Comparison of ENCODE assay signal across 16 mouse cellular contexts in genomic region chr5:5359370-5359769, GRCm38 (mm10).
A peak's percentile ranks its signal among the peaks of the same experiment; 100 is the strongest.
DNase-seq lines count a peak whose midpoint lies in the region; ATAC-seq and TF ChIP-seq lines count a peak whose summit lies in the region.
"Had no signal": no experiment of that assay in that cellular context is flagged by ENCODE, and none has a peak within 500 bp of the region (broad histone marks: within the 10 kb centered on the region; RNA-seq: fewer than 3 reads in every experiment).

No protein-coding gene starts in this region.

- H3K27ac ChIP-seq in heart, adult 2 months = no peak overlapping the region
- H3K27ac ChIP-seq in liver, embryonic 14.5 days = no peak overlapping the region
- H3K27ac ChIP-seq in liver, embryonic 11.5 days (ENCODE audit: low read depth, low read length) = no peak overlapping the region
- H3K27ac ChIP-seq: hindbrain, embryonic 14.5 days; limb, embryonic 10.5 days; macrophage; midbrain, embryonic 15.5 days; neural tube, embryonic 13.5 days had no signal

- H3K9ac ChIP-seq in heart, adult 2 months (ENCODE audit: low read depth, low read length) = no peak overlapping the region
- no peak overlapping the region for H3K9ac ChIP-seq in liver, embryonic 14.5 days (replicated peaks)
- H3K9ac ChIP-seq in liver, embryonic 11.5 days (ENCODE audit: low read depth, low read length) = no peak overlapping the region
- H3K9ac ChIP-seq: hindbrain, embryonic 14.5 days; midbrain, embryonic 15.5 days; neural tube, embryonic 13.5 days had no signal

- no peaks in the 10 kb centered on the region; the same call in 1 of the 2 replicates for H3K79me2 ChIP-seq in heart, adult 2 months (replicated peaks; ENCODE audit: control insufficient read depth, insufficient read depth, low read length)

- CTCF ChIA-PET in Patski (lab: Charles Lee) = interaction anchor here (0.7 to 3.3 kb wide), 12 partner anchors 9 to 397 kb away, joined by 3 to 14 read pairs (median 4); no protein-coding TSS in a partner anchor

- no peak for TF ChIP-seq EP300 in heart, adult 2 months (IDR thresholded peaks at IDR 0.05; ENCODE audit: insufficient read depth, low read depth, low read length)
- TF ChIP-seq EP300 in liver, embryonic 14.5 days (IDR thresholded peaks at IDR 0.05; ENCODE audit: low read depth) = no peak

- H3K4me2 ChIP-seq in liver, embryonic 14.5 days (ENCODE audit: low read depth) = no peak overlapping the region
- H3K4me2 ChIP-seq in liver, embryonic 11.5 days = no peak overlapping the region
- H3K4me2 ChIP-seq: hindbrain, embryonic 14.5 days; midbrain, embryonic 15.5 days; neural tube, embryonic 13.5 days had no signal

- no peaks in the 10 kb centered on the region; the same call in 1 of the 2 replicates for H3K36me3 ChIP-seq in heart, adult 2 months (ENCODE audit: control insufficient read depth, insufficient read depth, low read length)
- H3K36me3 ChIP-seq in liver, embryonic 14.5 days (replicated peaks; ENCODE audit: control insufficient read depth, insufficient read depth, low read depth) = no peaks in the 10 kb centered on the region
- H3K36me3 ChIP-seq in liver, embryonic 11.5 days (ENCODE audit: control insufficient read depth, insufficient read depth, low read length) = no peaks in the 10 kb centered on the region
- H3K36me3 ChIP-seq: midbrain, embryonic 15.5 days; neural tube, embryonic 13.5 days had no signal

- H3K9me3 ChIP-seq in liver, embryonic 14.5 days (ENCODE audit: control insufficient read depth, low read length) = no peaks in the 10 kb centered on the region
- H3K9me3 ChIP-seq in liver, embryonic 11.5 days (ENCODE audit: control insufficient read depth, low read length) = no peaks in the 10 kb centered on the region
- H3K9me3 ChIP-seq: midbrain, embryonic 15.5 days; neural tube, embryonic 13.5 days had no signal

- H3K4me3 ChIP-seq in heart, adult 2 months = no peak overlapping the region
- H3K4me3 ChIP-seq in liver, embryonic 14.5 days (ENCODE audit: insufficient read depth in 1 of 2, low read depth in 2 of 2, low read length in 2 of 2) = no peak overlapping the region
- no peak overlapping the region for H3K4me3 ChIP-seq in liver, embryonic 11.5 days (ENCODE audit: low read depth, low read length)
- H3K4me3 ChIP-seq: limb, embryonic 10.5 days; midbrain, embryonic 15.5 days; neural tube, embryonic 13.5 days had no signal

- peak; percentile 54 for TF ChIP-seq CTCF in heart, adult 2 months (IDR thresholded peaks at IDR 0.05)
- peak; percentile 46 for TF ChIP-seq CTCF in liver, embryonic 14.5 days (IDR thresholded peaks at IDR 0.05; ENCODE audit: low read depth)
- TF ChIP-seq CTCF in Patski (IDR thresholded peaks at IDR 0.05) = peak; percentile 76

- H3K4me1 ChIP-seq in heart, adult 2 months (ENCODE audit: control insufficient read depth, insufficient read depth, low read length) = peaks cover 2% of the 10 kb centered on the region
- no peaks in the 10 kb centered on the region for H3K4me1 ChIP-seq in liver, embryonic 14.5 days (replicated peaks; ENCODE audit: control insufficient read depth in 2 of 2, insufficient read depth in 2 of 2, low read length in 1 of 2)
- H3K4me1 ChIP-seq in liver, embryonic 11.5 days (replicated peaks; ENCODE audit: control insufficient read depth, insufficient read depth, low read length) = no peaks in the 10 kb centered on the region; the same call in 1 of the 2 replicates

- no peak for DNase-seq in heart, adult 2 months
- DNase-seq in heart, postnatal 36 days = no peak
- DNase-seq in liver, embryonic 14.5 days (ENCODE audit: low read depth in 3 of 3, low spot score in 3 of 3) = no peak
- no peak for DNase-seq in liver, embryonic 11.5 days (ENCODE audit: low spot score)
- DNase-seq in 3T3-L1 (ENCODE audit: low read depth, low spot score) (peak; percentile 56), Patski (ENCODE audit: low read depth, low spot score) (no peak)
- DNase-seq in cerebellum, postnatal 36 days = no peak
- DNase-seq: B cell, adult 2 months; cerebellum, adult 18-20 months; thymus, postnatal 36 days had no signal

- in situ Hi-C loops in Patski (cut with MboI; ENCODE audit: low pct_unique_long_range_greater_than_20kb) = no loop called here

- no peak for TF ChIP-seq POLR2A in heart, adult 2 months (IDR thresholded peaks at IDR 0.05; ENCODE audit: insufficient read depth, low read depth, low read length)

- POLR2A ChIA-PET in Patski (lab: Charles Lee) = interaction anchor here (0.6 to 1.5 kb wide), 2 partner anchors 18 to 20 kb away, joined by 3 to 5 read pairs; no protein-coding TSS in a partner anchor

- intact Hi-C loops in heart, adult 2 months (cut with DNase I) = no loop called here
- intact Hi-C loops in heart, postnatal 36 days (cut with DNase I) = no loop called here

- no peaks in the 10 kb centered on the region for H3K27me3 ChIP-seq in heart, adult 2 months (ENCODE audit: control insufficient read depth, insufficient read depth, low read length)
- no peaks in the 10 kb centered on the region for H3K27me3 ChIP-seq in liver, embryonic 14.5 days (ENCODE audit: control insufficient read depth, insufficient read depth, low read length)
- H3K27me3 ChIP-seq in liver, embryonic 11.5 days (replicated peaks; ENCODE audit: control insufficient read depth, insufficient read depth, low read length) = no peaks in the 10 kb centered on the region
- H3K27me3 ChIP-seq in Patski = no peaks in the 10 kb centered on the region
- H3K27me3 ChIP-seq: midbrain, embryonic 15.5 days; neural tube, embryonic 13.5 days had no signal

- WGBS in heart, adult 2 months = 98% methylated on average over 5 of the region's 5 CpGs
- WGBS in liver, embryonic 14.5 days (ENCODE audit: insufficient replicate concordance) = 83% methylated on average over 5 of the region's 5 CpGs
- WGBS in liver, embryonic 11.5 days = 92% methylated on average over 5 of the region's 5 CpGs

- ATAC-seq in liver, embryonic 14.5 days (ENCODE audit: insufficient read depth) = no peak
- no peak for ATAC-seq in liver, embryonic 11.5 days (replicated peaks; ENCODE audit: low FRiP score)
- ATAC-seq in Patski = peak; percentile 55
- ATAC-seq in erythroid progenitor cell, adult 5-6 weeks (replicated peaks; ENCODE audit: low FRiP score, poor library complexity, severe bottlenecking) = no peak
- ATAC-seq: midbrain, embryonic 15.5 days had no signal
